Mouse (Mus musculus) midbrain, embryonic 13.5 days (tissue): ENCODE results near the gene Hspb11. TPM values are rescaled to one million over a fixed set of nuclear protein-coding genes. Genes with fewer than 3 reads are reported as not detected.

Experiments
- ATAC-seq: fragments of 200-750 bp; cut with Nextera tagmentation; 2 replicates; pipeline ENCODE4 v1.8.0; 2017; ENCODE audit warnings: mild to moderate bottlenecking, moderate TSS enrichment, moderate library complexity
- H3K27ac ChIP-seq: fragments of 300-500 bp; sonication (generic); 2 replicates; pipeline ENCODE4 v1.5.1; 2015; ENCODE audit warnings: inconsistent platforms, mild to moderate bottlenecking, moderate library complexity
- H3K27me3 ChIP-seq: fragments of 300-500 bp; sonication (generic); 2 replicates; pipeline ENCODE4 v1.6.1; 2015; ENCODE audit warnings: mild to moderate bottlenecking, inconsistent platforms
- H3K36me3 ChIP-seq: fragments of 300-500 bp; sonication (generic); 2 replicates; pipeline ENCODE4 v1.6.1; 2015; ENCODE audit warnings: mild to moderate bottlenecking, inconsistent platforms
- H3K4me1 ChIP-seq: fragments of 300-500 bp; sonication (generic); replicated peaks from 2 replicates; pipeline ENCODE4 v1.6.1; 2015; ENCODE audit warnings: inconsistent platforms
- H3K4me2 ChIP-seq: fragments of 300-500 bp; sonication (generic); replicated peaks from 2 replicates; pipeline ENCODE4 v1.6.1; 2015; ENCODE audit warnings: moderate library complexity, mild to moderate bottlenecking, inconsistent platforms
- H3K4me3 ChIP-seq: fragments of 300-500 bp; sonication (generic); replicated peaks from 2 replicates; pipeline ENCODE4 v1.5.1; 2015; ENCODE audit warnings: mild to moderate bottlenecking, inconsistent platforms
- H3K9ac ChIP-seq: fragments of 300-500 bp; sonication (generic); replicated peaks from 2 replicates; pipeline ENCODE4 v1.6.1; 2015; ENCODE audit warnings: mild to moderate bottlenecking, inconsistent platforms
- H3K9me3 ChIP-seq: fragments of 300-500 bp; sonication (generic); 2 replicates; pipeline ENCODE4 v1.6.1; 2016; ENCODE audit warnings: mild to moderate bottlenecking, inconsistent platforms
- WGBS: fragments of 180-500 bp; shearing (Covaris S2); methylation state at CpG from one replicate; pipeline ENCODE4 v1.1.7; 2015; 5-methylcytosine and 5-hydroxymethylcytosine counted together
- polyA plus RNA-seq: library from polyadenylated mRNA; unstranded; fragments of >200 nt; fragmentation: Nextera tagmentation; extraction: Ambion mirVana; gene quantifications from 2 replicates; pipeline ENCODE4 v1.2.1, GENCODE M21; 2015

The Hspb11 gene
- polyA plus RNA-seq, 1 experiment from 2014 or later: 34.9 TPM

GRCm38 (mm10) chr4:107299779-107300340, 46.5 kb downstream of the Hspb11 start:
- Histone ChIP-seq H3K36me3 (no peaks in the 10 kb centered on the region), H3K4me3 (no peak overlapping the region), H3K4me1 (no peaks in the 10 kb centered on the region), H3K9me3 (no peaks in the 10 kb centered on the region), H3K27me3 (no peaks in the 10 kb centered on the region), H3K4me2 (no peak overlapping the region), H3K9ac (no peak overlapping the region), H3K27ac (no peak overlapping the region)
- no peak for ATAC-seq
- WGBS: 85% methylated on average over 7 of the region's 7 CpGs

GRCm38 (mm10) chr4:107300371-107300770, 47.0 kb downstream of the Hspb11 start:
- Histone ChIP-seq H3K9me3 (no peaks in the 10 kb centered on the region), H3K4me1 (no peaks in the 10 kb centered on the region), H3K4me2 (no peak overlapping the region), H3K9ac (no peak overlapping the region), H3K4me3 (no peak overlapping the region), H3K27ac (no peak overlapping the region), H3K27me3 (no peaks in the 10 kb centered on the region), H3K36me3 (no peaks in the 10 kb centered on the region)
- 82% methylated on average over 4 of the region's 4 CpGs for WGBS
- ATAC-seq: no peak

GRCm38 (mm10) chr4:107300902-107301555, 47.6 kb downstream of the Hspb11 start:
- no peak overlapping the region for H3K4me2 ChIP-seq
- 0 out of 2 replicates have a peak, but pooled peaks have one; percentile 24 for ATAC-seq
- H3K9me3 ChIP-seq: no peaks in the 10 kb centered on the region
- H3K27ac ChIP-seq: no peak overlapping the region
- WGBS: 96% methylated on average over 1 of the region's 1 CpGs
- H3K27me3 ChIP-seq: no peaks in the 10 kb centered on the region
- no peak overlapping the region for H3K9ac ChIP-seq
- H3K4me1 ChIP-seq: no peaks in the 10 kb centered on the region
- H3K4me3 ChIP-seq: no peak overlapping the region
- H3K36me3 ChIP-seq: no peaks in the 10 kb centered on the region

GRCm38 (mm10) chr4:107302221-107302620, 48.8 kb downstream of the Hspb11 start:
- H3K9me3 ChIP-seq: no peaks in the 10 kb centered on the region
- H3K27me3 ChIP-seq: no peaks in the 10 kb centered on the region
- H3K4me1 ChIP-seq: no peaks in the 10 kb centered on the region
- H3K27ac ChIP-seq: no peak overlapping the region
- WGBS: 93% methylated on average over 9 of the region's 9 CpGs
- no peak overlapping the region for H3K9ac ChIP-seq
- no peak for ATAC-seq
- no peak overlapping the region for H3K4me2 ChIP-seq
- H3K4me3 ChIP-seq: no peak overlapping the region
- H3K36me3 ChIP-seq: no peaks in the 10 kb centered on the region

- Histone ChIP-seq H3K4me1 (no peaks in the 10 kb centered on the region), H3K27me3 (no peaks in the 10 kb centered on the region), H3K4me2 (no peak overlapping the region), H3K36me3 (no peaks in the 10 kb centered on the region), H3K9ac (no peak overlapping the region), H3K4me3 (no peak overlapping the region), H3K9me3 (no peaks in the 10 kb centered on the region), H3K27ac (no peak overlapping the region)
- 86% methylated on average over 4 of the region's 4 CpGs for WGBS
- no peak for ATAC-seq
Observed at GRCm38 (mm10) chr4:107302832-107303231, 49.4 kb downstream of the Hspb11 start.

- Histone ChIP-seq H3K36me3 (no peaks in the 10 kb centered on the region), H3K9me3 (no peaks in the 10 kb centered on the region), H3K4me3 (no peak overlapping the region), H3K27ac (no peak overlapping the region), H3K27me3 (no peaks in the 10 kb centered on the region), H3K9ac (no peak overlapping the region), H3K4me2 (no peak overlapping the region), H3K4me1 (no peaks in the 10 kb centered on the region)
- no peak for ATAC-seq
- WGBS: 67% methylated on average over 3 of the region's 3 CpGs
Observed at GRCm38 (mm10) chr4:107303531-107303930, 50.1 kb downstream of the Hspb11 start.

GRCm38 (mm10) chr4:107306966-107307365, 53.6 kb downstream of the Hspb11 start, which contains the start of gene Dio1:
Dio1 (minus strand) TSS chr4:107307169.
- Histone ChIP-seq H3K27me3 (no peaks in the 10 kb centered on the region), H3K36me3 (no peaks in the 10 kb centered on the region), H3K27ac (no peak within 1 kb of the TSS), H3K9ac (no peak within 1 kb of the TSS), H3K4me2 (no peak within 1 kb of the TSS), H3K4me3 (no peak within 1 kb of the TSS), H3K9me3 (no peaks in the 10 kb centered on the region), H3K4me1 (no peaks in the 10 kb centered on the region)
- 77% methylated on average over 6 of the region's 6 CpGs for WGBS
- ATAC-seq: no peak

GRCm38 (mm10) chr4:107313690-107314478, 60.5 kb downstream of the Hspb11 start, which contains the start of gene Yipf1:
Yipf1 (plus strand) TSS chr4:107314363.
- under 1% methylated on average over 29 of the region's 29 CpGs for whole genome bisulfite sequencing
- peak within 1 kb of the TSS; percentile 70 for H3K9ac ChIP-seq
- peak within 1 kb of the TSS; percentile 57 for H3K27ac ChIP-seq
- H3K4me2 ChIP-seq: peak within 1 kb of the TSS; percentile 74
- peak; percentile 96 for ATAC-seq
- H3K27me3 ChIP-seq: no peaks in the 10 kb centered on the region
- no peaks in the 10 kb centered on the region for H3K9me3 ChIP-seq
- H3K4me1 ChIP-seq: peaks cover 14% of the 10 kb centered on the region
- peak within 1 kb of the TSS; percentile 64 for H3K4me3 ChIP-seq
- H3K36me3 ChIP-seq: peaks cover 16% of the 10 kb centered on the region

GRCm38 (mm10) chr4:107314479-107314805, 61.0 kb downstream of the Hspb11 start:
- ATAC-seq: no peak
- Histone ChIP-seq H3K4me1 (peaks cover 14% of the 10 kb centered on the region), H3K36me3 (peaks cover 22% of the 10 kb centered on the region), H3K4me3 (peak overlapping the region; percentile 64), H3K9me3 (no peaks in the 10 kb centered on the region), H3K9ac (peak overlapping the region; percentile 70), H3K27ac (no peak overlapping the region), H3K4me2 (peak overlapping the region; percentile 74), H3K27me3 (no peaks in the 10 kb centered on the region)
- WGBS: 11% methylated on average over 7 of the region's 7 CpGs

GRCm38 (mm10) chr4:107318646-107319045, 65.3 kb downstream of the Hspb11 start:
- Histone ChIP-seq H3K27me3 (no peaks in the 10 kb centered on the region), H3K27ac (no peak overlapping the region), H3K4me3 (no peak overlapping the region), H3K36me3 (peaks cover 63% of the 10 kb centered on the region), H3K9ac (no peak overlapping the region), H3K4me2 (no peak overlapping the region), H3K9me3 (no peaks in the 10 kb centered on the region), H3K4me1 (peaks cover 11% of the 10 kb centered on the region)
- no peak for ATAC-seq
- WGBS: 88% methylated on average over 8 of the region's 8 CpGs

- H3K9me3 ChIP-seq: no peaks in the 10 kb centered on the region
- H3K4me1 ChIP-seq: no peaks in the 10 kb centered on the region
- WGBS: 89% methylated on average over 2 of the region's 2 CpGs
- no peak overlapping the region for H3K27ac ChIP-seq
- H3K4me3 ChIP-seq: no peak overlapping the region
- H3K9ac ChIP-seq: no peak overlapping the region
- no peak overlapping the region for H3K4me2 ChIP-seq
- ATAC-seq: no peak
- peaks cover 76% of the 10 kb centered on the region for H3K36me3 ChIP-seq
- H3K27me3 ChIP-seq: no peaks in the 10 kb centered on the region
Observed at GRCm38 (mm10) chr4:107321041-107321440, 67.6 kb downstream of the Hspb11 start.

- WGBS: 96% methylated on average over 2 of the region's 2 CpGs
- Histone ChIP-seq H3K9ac (no peak overlapping the region), H3K36me3 (peaks cover 81% of the 10 kb centered on the region), H3K4me1 (no peaks in the 10 kb centered on the region), H3K4me2 (no peak overlapping the region), H3K27me3 (no peaks in the 10 kb centered on the region), H3K27ac (no peak overlapping the region), H3K4me3 (no peak overlapping the region), H3K9me3 (no peaks in the 10 kb centered on the region)
- no peak for ATAC-seq
Observed at GRCm38 (mm10) chr4:107323113-107323512, 69.7 kb downstream of the Hspb11 start.
